Mouse (Mus musculus) layer of hippocampus, adult 2 months (tissue): ENCODE results near the gene Crip1. TPM values are rescaled to one million over a fixed set of nuclear protein-coding genes. Genes with fewer than 3 reads are reported as not detected.

Experiments used
- DNase-seq, 2 experiments: peaks; one replicate each; pipeline ENCODE4 v3.0.0; 2022; ENCODE audit warnings: low spot score in 2 of 2
- H3K27ac ChIP-seq: fragments of 200-600 bp; 2 replicates; pipeline ENCODE4 v1.8.1; 2022
- H3K4me3 ChIP-seq: fragments of 200-600 bp; 2 replicates; pipeline ENCODE4 v1.8.1; 2022; ENCODE audit warnings: mild to moderate bottlenecking
- CTCF ChIP-seq: fragments of 200-600 bp; conservative IDR thresholded peaks from 2 replicates; pipeline ENCODE4 v1.8.1; 2022; ENCODE audit warnings: antibody characterized with exemption, mild to moderate bottlenecking, moderate library complexity
- long read RNA-seq, 2 experiments: library from polyadenylated mRNA; stranded (forward); transcript quantifications; one replicate each; pipeline ENCODE4 v2.0.0; 2021; ENCODE audit warnings: borderline mapping rate in 2 of 2
- total RNA-seq, 2 experiments: library from RNA; stranded (reverse); gene quantifications; 2 replicates each; pipeline ENCODE4 v1.2.3; 2021

Gene Crip1
- 10 to 100 TPM; 11.9 to 12.9 TPM for total RNA-seq
- long read RNA-seq, experiment 1, transcript Crip1-201 (5 exons, 445 nt), result major isoform, 20 of 21 reads
- long read RNA-seq, experiment 1, partial matches to known transcripts, result 0 of 21 reads
- long read RNA-seq, experiment 1, other reads (novel, unspliced or antisense), result 1 of 21 reads
- long read RNA-seq, experiment 2, transcript Crip1-201 (5 exons, 445 nt), result major isoform, 17 of 17 reads
- long read RNA-seq, experiment 2, partial matches to known transcripts, result 0 of 17 reads
- long read RNA-seq, experiment 2, other reads (novel, unspliced or antisense), result 0 of 17 reads

DNA sequence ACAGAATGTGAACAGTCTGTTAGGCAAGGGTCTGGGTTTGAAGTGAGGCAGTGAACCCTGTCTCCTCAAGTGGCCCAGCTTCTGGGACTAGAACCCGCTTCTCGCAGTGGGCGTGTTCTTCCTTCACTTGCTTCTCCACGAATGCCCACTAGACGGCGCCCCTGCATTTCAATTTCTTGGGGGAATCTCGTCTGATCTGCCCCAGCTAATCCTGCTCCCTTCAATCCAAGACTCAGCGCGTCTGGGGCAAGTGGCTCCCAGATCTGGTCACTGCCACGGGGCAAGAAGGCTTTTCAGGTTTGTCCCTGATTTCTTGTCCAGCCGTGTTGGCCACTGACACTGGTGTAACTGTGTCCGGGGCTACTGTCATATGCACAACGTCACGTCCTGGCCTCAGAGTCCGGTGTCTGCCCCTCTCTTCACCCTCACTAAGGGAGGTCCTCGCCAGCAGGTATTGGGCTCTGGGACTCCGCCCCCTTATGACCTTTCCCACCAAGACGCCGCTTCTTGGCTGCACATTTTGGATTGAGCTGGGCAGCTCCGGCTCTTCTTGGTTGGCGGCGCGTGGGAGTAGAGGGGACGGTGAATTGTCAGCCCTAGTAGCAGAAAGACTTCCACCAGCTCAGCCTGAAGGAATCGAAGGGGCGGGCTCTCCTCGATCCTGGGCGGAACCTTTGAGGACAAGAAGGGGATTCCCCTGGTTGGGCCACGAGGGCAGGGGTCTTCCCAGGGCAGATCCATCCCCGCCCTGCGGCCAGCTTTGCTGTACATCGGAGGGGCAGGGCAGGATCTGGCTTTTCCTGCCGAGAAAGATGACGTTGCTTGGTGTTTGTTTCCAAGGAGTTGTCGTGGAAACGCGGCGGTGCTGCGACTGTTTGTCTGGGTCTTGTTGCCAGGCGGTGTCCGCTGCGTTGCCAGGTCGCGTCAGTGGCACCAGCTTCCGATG, at the start of gene Crip1:
Crip1 (plus strand) TSS at position 205 of the 946 bp plus-strand sequence.
- TF ChIP-seq CTCF, result peak; percentile 94
- DNase-seq, result peak; percentile 81 to 90
- peak within 1 kb of the TSS; percentile 63 for H3K27ac ChIP-seq
- H3K4me3 ChIP-seq, result peak within 1 kb of the TSS; percentile 39

DNA sequence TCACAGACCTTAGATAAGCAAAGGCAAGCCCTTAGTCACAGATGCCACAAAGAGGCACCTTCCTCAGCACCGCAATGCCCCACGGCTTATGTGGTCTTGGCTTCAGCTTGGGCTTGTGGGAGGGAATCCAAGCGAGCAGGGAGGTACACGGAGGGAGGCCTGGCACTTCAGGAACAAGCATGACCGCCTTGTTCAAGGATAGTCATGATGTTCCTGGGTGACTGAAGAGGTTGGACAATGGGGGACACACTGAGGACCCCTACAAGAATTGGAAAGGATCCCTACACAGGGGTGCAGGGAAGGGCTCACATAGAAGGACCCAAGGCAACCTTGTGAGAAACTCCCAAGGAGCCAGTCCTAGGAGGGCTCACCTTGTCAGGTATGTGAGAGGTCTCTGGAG, 49.1 kb upstream of the Crip1 start:
- H3K27ac ChIP-seq, result peak overlapping the region; percentile 94; the same call in 1 of the 2 replicates
- no peak for DNase-seq
- TF ChIP-seq CTCF, result no peak
- peak overlapping the region; percentile 84 for H3K4me3 ChIP-seq

DNA sequence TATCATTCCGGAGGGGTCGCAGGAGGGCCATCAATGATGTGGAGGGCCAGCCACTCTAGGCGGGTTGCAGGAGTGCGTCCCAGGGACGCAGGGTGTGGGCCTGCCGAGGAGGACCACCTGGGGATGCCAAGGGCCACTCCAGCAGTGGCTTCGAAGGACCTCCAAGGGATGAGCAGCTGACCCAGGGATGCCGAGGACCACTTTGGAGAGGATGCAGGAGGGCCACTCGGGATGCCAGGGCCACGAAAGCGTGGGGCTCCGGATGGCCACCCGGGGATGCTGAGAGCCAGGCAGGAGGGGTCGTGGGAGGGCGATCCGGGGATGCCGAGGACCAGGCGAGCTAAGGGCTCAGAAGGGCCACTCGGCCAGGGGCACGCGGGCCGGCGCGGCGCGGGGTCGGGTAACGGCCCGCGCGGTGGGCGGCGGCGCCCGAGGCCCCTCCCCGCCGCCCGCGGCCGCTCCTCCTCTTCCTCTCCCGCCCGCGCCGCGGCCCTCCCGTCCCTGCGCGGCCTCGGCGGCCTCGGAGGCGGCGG, 48.3 kb upstream of the Crip1 start, which contains the start of gene Mta1:
Mta1 (plus strand) TSS at position 530 of the 533 bp plus-strand sequence.
- no peak for TF ChIP-seq CTCF
- Histone ChIP-seq H3K27ac (peak within 1 kb of the TSS; percentile 94), H3K4me3 (peak within 1 kb of the TSS; percentile 84)
- peak in 1 of 2 experiments; percentile 45 for DNase-seq

DNA sequence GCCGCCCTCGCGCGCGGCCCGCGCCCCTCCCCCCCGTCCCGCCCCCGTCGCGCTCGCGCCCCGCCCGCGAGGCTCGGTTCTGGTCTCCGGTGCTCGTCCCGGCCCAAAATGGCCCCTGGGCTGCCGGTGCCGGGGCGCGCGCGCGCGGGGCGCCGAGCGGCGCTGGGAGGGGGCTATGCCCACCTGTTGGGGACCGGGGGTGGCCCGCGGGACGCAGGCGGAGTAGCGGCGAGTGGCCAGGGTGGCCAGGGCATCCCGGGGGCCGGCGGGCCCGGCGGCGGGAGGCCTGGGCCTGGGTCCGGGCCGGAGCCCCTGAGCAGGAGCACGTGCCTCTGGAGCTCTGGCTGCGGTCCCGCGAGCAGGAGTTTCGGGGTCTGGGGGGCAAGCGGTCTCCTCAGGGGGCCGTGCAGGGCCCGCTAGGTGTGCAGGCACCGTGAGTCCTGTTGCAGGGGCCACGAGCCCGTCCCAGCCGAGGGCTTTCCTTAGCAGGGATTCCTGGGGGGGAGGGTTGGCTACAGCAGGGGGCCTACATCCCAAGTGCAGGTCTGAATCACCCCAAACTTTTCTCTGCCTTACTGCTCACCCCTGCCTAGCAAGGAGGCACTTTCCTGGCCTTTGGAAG, 47.5 kb upstream of the Crip1 start:
- H3K4me3 ChIP-seq, result peak overlapping the region; percentile 73
- DNase-seq, result no peak
- no peak for TF ChIP-seq CTCF
- peak overlapping the region; percentile 88 for H3K27ac ChIP-seq

DNA sequence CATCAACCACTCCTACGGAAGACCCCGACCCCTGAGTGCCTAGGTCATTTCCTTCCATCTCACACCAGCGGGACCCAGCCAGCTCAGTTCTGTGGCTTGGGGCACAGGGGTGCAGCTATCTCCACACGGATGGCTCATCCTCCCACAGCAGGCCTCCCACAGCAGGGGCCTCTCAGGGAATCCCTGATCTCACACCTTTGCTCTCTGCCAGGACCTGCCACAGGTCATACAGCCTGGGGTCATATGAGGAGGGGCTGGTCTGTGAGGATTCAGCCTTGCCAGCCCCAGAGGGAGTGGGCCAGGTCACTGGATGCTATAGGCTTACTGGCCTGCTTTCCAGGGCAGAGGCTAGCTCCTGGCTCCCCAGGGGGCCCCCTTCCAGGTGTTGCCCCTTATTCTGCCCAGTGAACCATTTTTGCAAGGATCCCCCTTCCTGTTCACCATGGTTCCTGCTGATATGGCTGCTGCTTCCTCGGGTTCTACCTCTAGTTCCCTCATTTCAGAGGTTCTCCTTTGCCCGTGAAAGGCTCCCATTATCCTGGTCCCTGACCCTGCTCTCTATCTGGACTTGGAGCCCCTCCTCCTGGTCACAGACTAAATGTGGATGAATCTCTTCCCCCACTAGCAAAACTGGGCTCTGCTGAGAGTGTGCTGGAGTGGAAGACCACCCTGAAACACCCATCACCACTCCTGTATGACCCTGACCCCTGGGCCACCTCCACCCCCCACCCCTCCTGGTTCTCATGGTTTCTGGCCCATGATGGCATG, 46.5 kb upstream of the Crip1 start:
- TF ChIP-seq CTCF, result no peak
- peak overlapping the region; percentile 88; the same call in 1 of the 2 replicates for H3K27ac ChIP-seq
- peak overlapping the region; percentile 73 for H3K4me3 ChIP-seq
- no peak for DNase-seq

DNA sequence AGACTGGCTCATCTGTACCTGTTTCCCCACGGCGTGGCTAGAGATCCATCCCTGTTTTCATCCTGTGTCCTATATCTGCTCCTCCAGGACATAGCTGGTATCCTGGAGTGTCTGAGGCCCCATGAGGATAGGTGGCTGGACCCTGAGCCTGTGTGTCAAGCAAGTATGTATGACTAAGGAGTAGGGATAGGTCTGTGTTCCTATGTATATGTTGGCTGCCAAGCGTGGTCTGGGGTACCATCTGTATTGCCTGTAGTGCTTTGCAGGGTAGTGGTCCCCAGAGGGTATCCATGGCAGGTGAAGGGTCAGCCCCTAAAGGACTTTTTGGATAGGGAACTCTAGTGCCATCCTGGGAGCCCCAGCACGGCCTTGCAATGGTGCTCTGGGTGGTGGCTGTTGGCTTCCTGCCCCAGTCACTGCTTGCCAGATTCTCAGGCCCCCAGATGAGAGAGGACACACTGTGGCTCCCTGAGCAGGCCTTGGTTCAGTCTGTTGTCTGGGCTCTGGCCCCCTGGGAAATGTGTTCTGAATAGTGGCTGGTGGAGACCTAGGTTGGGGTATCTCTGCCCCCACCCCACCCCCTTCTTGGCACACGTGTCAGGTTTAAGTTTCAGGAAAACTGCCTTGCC, 45.6 kb upstream of the Crip1 start:
- H3K27ac ChIP-seq, result peak overlapping the region; percentile 3; the same call in 1 of the 2 replicates
- TF ChIP-seq CTCF, result no peak
- no peak overlapping the region for H3K4me3 ChIP-seq
- no peak for DNase-seq

DNA sequence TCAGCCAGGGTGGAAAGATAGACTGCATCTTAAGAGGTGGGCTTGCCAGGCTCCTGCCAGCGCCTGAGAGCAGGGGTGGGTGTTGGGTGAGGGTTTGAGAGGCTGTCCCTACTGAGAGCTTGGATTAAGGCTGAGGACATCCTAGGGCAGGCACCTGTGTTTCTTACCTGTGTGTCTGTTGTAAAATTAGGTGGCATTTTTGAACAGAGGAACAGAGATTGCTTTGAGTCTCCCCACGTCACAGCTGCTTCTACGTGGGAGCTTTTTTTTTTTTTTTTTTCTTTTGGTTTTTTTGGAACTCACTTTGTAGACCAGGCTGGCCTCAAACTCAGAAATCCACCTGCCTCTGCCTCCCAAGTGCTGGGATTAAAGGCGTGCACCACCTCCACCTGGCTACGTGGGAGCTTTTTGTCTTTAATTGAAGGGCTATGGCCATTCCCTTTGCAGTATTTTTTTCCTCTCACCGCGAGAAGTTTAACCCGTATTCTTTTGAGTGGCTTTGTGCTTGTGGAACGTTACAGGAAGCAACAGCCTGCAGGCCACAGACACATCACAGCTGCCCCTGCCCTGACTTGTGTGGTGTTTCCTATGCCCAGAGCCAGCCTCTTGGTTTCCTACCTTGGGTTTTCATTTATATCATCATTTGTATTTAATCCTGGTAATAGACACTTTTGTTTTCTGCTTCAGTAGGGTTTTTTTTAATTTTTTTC, 44.7 kb upstream of the Crip1 start:
- Histone ChIP-seq H3K4me3 (no peak overlapping the region), H3K27ac (peak overlapping the region; percentile 3; the same call in 1 of the 2 replicates)
- DNase-seq, result no peak
- TF ChIP-seq CTCF, result no peak

DNA sequence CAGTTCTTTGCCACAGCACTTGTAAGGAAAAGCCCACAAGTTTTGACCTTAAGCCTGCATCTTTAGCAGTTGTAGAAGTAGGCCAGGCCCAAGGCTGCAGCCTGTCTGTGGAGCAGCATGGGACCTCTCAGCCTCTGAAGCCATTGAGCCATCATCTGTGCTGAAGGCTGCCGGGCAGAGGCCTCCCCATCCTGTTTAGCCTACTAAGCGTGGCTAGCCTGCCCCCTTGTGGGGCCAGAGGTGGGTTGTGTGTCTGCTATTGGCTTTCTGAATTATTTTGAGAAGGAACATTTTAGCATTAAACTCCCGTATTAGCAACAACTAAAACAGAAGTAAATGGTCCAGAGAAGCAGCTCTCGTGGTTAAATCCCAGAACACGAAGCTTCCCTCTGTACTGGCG, 43.7 kb upstream of the Crip1 start:
- no peak overlapping the region; the same call in 1 of the 2 replicates for H3K27ac ChIP-seq

DNA sequence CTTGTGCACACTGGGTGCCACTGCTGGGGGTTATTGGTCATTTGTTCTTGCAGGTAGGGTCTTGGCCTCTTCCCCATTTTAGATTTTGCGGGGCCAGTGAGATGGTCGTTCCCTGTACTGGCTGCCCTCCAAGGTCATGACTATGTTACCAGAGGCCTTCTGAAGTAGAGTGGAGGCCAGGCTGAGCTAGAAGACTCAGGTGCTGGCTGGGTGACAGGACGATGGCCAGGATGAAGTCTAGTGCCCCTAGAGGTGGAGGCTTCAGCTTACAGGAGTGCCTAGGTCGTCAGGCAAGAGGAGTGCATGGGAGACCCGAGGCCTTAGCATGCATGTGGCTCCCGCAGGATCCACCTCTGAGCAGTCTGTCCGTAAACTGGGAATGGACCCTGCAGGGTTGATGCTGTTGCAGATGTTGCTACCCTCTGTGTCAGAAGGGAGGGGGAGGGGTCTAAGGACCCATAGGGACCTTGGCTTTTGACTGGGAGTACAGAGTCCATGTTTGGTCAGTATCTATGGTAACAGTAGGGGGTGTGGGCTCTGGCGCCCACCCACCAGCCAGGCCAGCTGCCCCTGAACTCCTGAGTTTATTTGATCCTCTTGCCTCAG, 42.2 kb upstream of the Crip1 start:
- DNase-seq, result no peak
- TF ChIP-seq CTCF, result peak; percentile 64
- Histone ChIP-seq H3K4me3 (no peak overlapping the region), H3K27ac (no peak overlapping the region)

More for the DNA sequence above, 43.7 kb upstream of the Crip1 start:
- peak; percentile 82 for TF ChIP-seq CTCF
- H3K4me3 ChIP-seq, result no peak overlapping the region
- DNase-seq, result peak in 1 of 2 experiments; percentile 37

DNA sequence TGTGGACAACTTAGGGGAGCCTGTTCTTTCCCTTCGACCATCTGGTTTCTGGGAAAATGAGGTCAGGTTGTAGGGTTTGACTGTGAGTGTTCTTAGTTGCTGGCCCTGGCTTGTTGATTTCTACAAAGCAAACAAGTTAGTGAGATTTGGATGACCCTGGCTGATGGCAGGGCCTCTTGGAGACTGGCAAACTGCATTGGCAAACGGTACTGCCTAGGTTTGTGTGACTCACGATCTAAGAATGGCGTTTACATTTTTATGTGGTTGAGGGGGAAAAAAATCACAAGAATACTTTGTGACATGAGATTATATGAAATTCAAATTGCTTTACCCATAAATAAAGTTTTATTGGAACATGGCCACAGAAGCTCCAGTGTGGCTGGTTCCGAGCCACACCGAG, 39.7 kb upstream of the Crip1 start:
- DNase-seq, result no peak
- no peak for TF ChIP-seq CTCF
- Histone ChIP-seq H3K27ac (peak overlapping the region; percentile 28; the same call in 1 of the 2 replicates), H3K4me3 (no peak overlapping the region)
